Mouse (Mus musculus) left cerebral cortex, postnatal 25 days (tissue): Measurements from ENCODE around the gene Fbxl15. TPM values are rescaled to one million over a fixed set of nuclear protein-coding genes. Genes with fewer than 3 reads are reported as not detected.

Source experiments
- DNase-seq, 2 experiments: peaks; one replicate each; pipeline ENCODE4 v3.0.0; 2022; ENCODE audit warnings: low spot score in 2 of 2, mixed read lengths in 1 of 2
- intact Hi-C: fragments of 180-260 bp; cut with DNase I; formaldehyde crosslinking; loops from one replicate; pipeline ENCODE4 v1.15.1; 2025
- microRNA-seq, 2 experiments: library from miRNA; unstranded; fragments of <30 nt; microRNA quantifications; one replicate each; pipeline ENCODE4 v1.2.0; 2022
- total RNA-seq, 2 experiments: library from RNA; stranded (reverse); gene quantifications; 2 replicates each; pipeline ENCODE4 v1.2.3; 2021

The Fbxl15 gene
- total RNA-seq, 2 experiments from 2014 or later = 28.6 to 29.0 TPM

- peak; percentile 58 to 89 for DNase-seq
- intact Hi-C loops = loop anchor here (2.0 to 5.0 kb wide), 2 partner anchors 29 to 51 kb away; partner anchors contain the start of gene Cuedc2
These were observed 40.0 kb downstream of the Fbxl15 start for GRCm38 (mm10) chr19:46367798-46368590.

GRCm38 (mm10) chr19:46369204-46369603 lies 41.2 kb downstream of the Fbxl15 start:
- DNase-seq = peak; percentile 57 to 76
- intact Hi-C loops = loop anchor here (2.0 to 5.0 kb wide), 2 partner anchors 30 to 52 kb away; partner anchors contain the start of gene Cuedc2

DNA sequence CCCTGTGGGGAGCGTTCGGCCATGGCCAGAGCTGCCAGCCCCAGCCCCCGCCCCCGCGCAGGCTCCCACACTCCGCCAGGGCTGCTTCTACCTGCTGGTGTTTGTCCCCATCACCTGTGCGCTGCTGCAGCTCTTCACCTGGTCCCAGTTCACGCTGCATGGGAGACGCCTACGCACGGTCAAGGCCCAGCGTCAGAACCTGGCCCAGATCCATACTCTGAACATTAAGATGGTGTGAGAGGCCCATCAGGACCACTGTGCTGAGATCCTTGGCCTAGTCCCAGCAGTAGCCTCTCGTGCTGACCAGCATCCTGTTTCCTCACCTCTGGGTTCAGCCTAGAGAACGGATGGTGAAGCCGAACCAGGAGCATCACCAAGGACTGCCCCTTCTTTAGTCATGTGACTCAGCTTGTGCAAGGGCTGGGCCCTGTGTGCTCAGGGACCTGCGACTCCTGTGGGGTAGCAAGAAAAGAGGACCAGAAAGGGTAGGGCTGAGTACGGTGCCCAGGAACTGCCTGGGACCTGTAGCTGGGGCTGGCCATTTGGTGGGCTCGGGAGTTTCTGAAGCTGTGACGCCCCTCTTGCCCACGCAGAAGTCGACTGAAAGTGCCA lies 46.6 kb downstream of the Fbxl15 start:
- no peak for DNase-seq

DNA sequence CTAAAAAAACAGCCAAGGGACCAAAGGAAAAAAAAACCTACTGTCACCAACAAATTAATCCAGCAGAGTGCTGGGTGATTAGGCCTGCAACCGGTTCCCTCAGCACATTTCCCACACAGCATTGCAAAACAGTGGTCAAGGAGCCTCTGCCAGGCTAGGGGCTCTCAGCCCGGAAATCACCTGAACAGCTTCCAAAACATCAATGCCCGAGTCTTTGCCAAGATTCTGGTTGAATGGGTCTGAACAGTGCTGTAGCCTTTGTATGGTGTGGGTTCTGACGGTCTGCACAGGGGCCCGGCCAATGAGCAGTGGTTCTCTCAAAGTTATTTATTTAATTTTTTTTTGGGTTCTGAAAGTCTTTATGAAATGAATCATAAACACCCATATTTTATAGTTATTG lies 47.5 kb downstream of the Fbxl15 start:
- peak in 1 of 2 experiments; percentile 66 for DNase-seq
- intact Hi-C loops = no loop called here

More for the DNA sequence above, 46.6 kb downstream of the Fbxl15 start:
- intact Hi-C loops = no loop called here

DNA sequence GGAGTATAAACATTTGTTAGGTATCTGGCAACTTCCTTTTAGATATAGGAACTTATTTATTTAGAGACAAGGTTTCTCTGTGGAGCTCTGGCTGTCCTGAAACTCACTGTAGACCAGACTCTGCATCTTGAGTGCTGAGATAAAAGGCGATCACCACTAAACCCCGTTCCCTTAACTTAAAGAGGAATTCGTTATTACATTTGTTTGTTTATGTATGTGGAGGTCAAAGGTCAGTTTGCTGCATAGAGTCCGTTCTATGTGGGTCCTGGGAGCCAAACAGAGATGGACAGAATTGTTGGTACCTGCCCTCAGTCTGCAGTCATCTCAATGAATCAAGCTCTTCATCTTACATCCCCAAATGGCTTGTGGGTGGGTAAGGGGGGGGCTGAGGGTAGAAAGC lies 47.9 kb downstream of the Fbxl15 start:
- no peak for DNase-seq
- intact Hi-C loops = no loop called here

Small RNAs within 50 kb of the gene (microRNA-seq; reads per million reads assigned to microRNA genes)
- gene Mir146b = 2.7 to 5.4 reads per million in 2 experiments

Other genes with a start within 250 kb of the Fbxl15 start
- not detected for gene Elovl3, start 196.3 kb upstream of the Fbxl15 start, total RNA-seq
- gene Pitx3, start 179.9 kb upstream of the Fbxl15 start, total RNA-seq = not detected
- 10 to 100 TPM; 87.4 to 98.2 TPM for gene Gbf1, start 175.7 kb upstream of the Fbxl15 start, total RNA-seq
- gene Nfkb2, start 23.9 kb upstream of the Fbxl15 start, total RNA-seq = 1 to 10 TPM; 2.4 to 3.0 TPM
- gene Psd, start 1.0 kb upstream of the Fbxl15 start, total RNA-seq = 100 to 1,000 TPM; 588 to 629 TPM
- gene Cuedc2, start 10.5 kb downstream of the Fbxl15 start, total RNA-seq = 100 to 1,000 TPM; 174 to 185 TPM
- gene Mfsd13a, start 12.9 kb downstream of the Fbxl15 start, total RNA-seq = 10 to 100 TPM; 24.1 to 28.1 TPM
- gene 2310034G01Rik, start 22.1 kb downstream of the Fbxl15 start, total RNA-seq = 1 to 10 TPM in 1 of 2 experiments, under 1 TPM in 1; 0.94 to 1.2 TPM
- 100 to 1,000 TPM; 187 to 190 TPM for gene Actr1a, start 67.6 kb downstream of the Fbxl15 start, total RNA-seq
- 10 to 100 TPM; 16.8 to 21.0 TPM for gene Sufu, start 68.7 kb downstream of the Fbxl15 start, total RNA-seq
- gene Trim8, start 173.5 kb downstream of the Fbxl15 start, total RNA-seq = 100 to 1,000 TPM; 114 to 116 TPM
- gene Arl3, start 245.0 kb downstream of the Fbxl15 start, total RNA-seq = 100 to 1,000 TPM; 113 to 120 TPM
- gene Sfxn2, start 245.2 kb downstream of the Fbxl15 start, total RNA-seq = 1 to 10 TPM; 3.7 to 4.8 TPM